Mouse (Mus musculus) left cerebral cortex, adult 18-20 months (tissue): ENCODE measurements around the gene Gm6096. TPM values are rescaled to one million over a fixed set of nuclear protein-coding genes. Genes with fewer than 3 reads are reported as not detected.
"Not testable (repeated sequence)": the region's sequence is repeated elsewhere in the genome, so short reads cannot be mapped to it uniquely, and the experiment has no call there.

ENCODE experiments used
- DNase-seq, 2 experiments: peaks; one replicate each; pipeline ENCODE4 v3.0.0; 2021 to 2022; ENCODE audit warnings: low spot score in 2 of 2, mixed read lengths in 1 of 2
- long read RNA-seq, 2 experiments: library from polyadenylated mRNA; stranded (forward); transcript quantifications; one replicate each; pipeline ENCODE4 v2.0.0; 2021
- total RNA-seq, 2 experiments: library from RNA; stranded (reverse); gene quantifications; 2 replicates each; pipeline ENCODE4 v1.2.3; 2021

Gm6096 gene
- not detected for total RNA-seq
- long read RNA-seq, experiment 1, result 0 reads
- long read RNA-seq, experiment 2, result 0 reads

DNA sequence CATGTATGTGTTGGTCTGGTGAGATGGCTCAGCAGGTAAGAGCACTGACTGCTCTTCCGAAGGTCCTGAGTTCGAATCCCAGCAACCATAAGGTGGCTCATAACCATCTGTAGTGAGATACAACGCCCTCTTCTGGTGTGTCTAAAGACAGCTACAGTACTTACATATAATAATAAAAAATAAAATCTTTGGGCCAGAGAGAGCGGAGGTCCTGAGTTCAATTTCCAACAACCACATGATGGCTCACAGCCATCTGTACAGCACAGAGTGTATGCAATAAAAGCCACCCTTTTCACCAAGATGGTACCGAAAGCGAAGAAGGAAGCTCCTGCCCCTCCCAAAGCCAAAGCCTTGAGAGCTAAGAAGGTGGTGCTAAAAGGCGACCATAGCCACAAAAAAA lies at the start of gene Gm6096:
TSS of gene Gm6096 (plus strand) at position 301 of the 400 bp plus-strand sequence.
- DNase-seq, result no peak

DNA sequence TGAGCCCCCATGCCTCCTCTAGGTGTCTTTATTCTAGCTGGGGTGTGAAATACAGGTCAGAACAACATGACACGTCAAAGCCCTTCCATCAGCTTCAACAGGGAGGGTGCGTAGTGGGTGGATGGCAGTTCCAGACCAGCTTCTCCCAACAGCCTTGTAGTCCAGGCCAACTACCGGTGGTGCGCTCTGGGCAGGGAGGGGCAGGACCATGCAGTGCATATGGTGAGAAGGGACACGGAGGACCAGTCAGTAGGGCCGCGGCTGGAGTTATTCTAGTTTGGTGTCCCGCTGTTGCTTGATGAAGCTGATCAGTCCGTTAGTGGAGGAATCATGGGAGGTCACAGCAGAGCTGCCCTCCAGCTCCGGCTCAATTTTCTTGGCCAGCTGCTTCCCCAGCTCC lies 48.7 kb upstream of the Gm6096 start:
- DNase-seq, result not testable (repeated sequence)

DNA sequence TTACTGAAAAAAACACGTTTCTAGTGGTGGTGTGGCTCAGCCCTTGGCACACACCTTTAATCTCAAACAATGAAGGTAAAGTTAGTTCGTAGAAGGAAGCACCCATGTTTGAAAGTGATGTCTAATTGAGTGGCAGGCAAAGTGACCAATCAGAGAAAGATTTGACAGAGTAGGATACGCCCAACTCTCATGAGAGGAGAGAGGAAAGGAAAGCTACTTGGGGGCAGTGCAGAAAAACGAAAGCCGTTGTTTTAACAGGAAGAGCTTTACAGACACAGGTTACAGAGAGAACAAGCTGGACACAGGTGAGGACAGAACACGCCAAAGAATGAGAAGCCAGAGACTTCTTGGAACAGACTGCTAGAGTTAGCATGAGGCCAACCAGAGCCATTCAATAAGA lies 44.5 kb upstream of the Gm6096 start:
- no peak for DNase-seq

DNA sequence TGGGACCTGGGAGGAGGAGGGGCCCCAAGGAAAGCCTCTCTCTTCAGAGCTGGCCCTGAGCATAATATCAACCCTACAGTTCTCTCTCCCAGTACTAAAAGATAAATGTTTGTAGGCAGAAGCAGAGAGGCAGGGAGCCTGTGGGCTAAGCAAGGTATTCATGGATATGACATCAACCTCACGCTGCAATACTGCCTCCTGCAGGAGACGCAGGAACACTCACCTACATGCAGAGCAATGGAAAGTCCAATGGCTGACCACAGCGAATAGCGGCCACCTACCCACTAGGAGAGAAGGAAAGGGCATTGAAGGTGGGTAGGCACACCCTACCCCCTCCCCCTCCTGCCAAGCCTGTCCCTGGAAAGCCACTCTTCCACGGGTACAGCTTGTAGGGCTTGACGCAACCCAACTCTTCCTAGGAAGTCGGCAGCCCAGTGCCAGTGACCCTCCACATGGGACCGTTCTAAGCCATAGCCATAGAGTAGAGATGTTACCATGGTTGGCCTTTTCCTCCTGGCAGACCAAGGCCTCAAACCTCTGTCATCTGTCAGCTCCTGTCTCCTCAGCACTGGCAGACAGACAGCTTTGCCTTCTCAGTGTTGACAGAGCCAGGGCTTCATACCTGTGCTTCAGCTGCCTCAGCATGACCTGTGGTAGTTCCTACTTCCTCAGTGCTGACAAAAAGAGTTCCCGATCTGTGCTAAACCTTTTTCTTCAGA lies 42.7 kb upstream of the Gm6096 start:
- no peak for DNase-seq

DNA sequence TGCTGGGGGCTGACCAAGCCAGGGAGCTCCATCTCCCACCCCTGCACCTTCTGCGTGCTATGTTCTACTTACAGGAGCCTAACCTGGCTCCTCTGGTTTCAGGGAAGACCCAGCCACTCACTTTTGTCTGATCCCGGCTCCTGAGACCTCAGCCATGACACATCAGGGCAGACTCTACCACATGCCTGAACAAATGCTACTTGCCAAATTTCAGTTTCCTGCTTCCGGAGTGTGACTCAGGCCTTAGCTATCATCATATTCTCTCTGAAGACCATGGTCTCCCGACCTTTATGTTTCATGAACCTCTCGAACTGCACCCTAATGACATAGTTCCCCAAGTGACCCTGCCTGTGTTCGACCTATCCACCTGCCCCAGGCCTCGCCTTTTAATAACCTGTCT lies 37.6 kb upstream of the Gm6096 start:
- no peak for DNase-seq

DNA sequence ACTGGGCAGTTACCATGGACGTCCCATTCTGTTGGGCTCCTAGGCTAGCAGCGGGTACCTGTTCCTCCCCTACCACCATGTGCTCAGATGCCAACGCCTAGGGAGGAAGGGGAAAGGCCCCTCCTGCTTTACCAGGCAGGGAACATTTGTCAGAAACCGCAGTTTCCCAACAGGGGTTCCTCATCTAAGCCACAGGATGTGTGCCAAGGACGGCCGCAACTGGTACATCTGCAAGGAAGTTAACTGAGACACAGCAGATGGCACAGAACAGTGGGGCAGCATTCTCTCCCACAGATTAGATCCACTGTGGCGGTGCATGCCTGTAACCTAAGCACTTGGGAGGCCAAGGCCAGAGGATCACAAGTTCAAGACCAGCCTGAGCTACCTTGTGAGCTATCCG lies 36.2 kb upstream of the Gm6096 start:
- no peak for DNase-seq

DNA sequence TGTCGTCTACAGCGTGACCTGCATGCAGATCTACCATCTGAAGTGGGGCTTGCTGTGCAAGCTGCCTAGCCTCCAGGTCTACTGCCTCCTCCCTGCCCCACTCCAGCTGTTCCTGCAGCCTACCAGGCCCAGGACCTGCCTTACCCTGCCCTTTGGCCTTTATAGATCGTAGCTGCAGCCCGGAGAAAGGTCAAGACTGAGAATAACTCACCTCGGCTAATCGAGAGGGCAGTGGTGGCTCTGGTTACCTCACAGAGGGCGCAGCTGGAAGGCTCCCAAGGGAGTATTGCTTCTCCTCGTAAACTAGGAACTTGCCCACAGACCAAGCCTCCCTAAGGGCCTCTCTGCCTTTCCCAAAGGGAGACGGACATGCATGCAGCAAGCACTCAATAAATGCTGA lies 35.4 kb upstream of the Gm6096 start:
- DNase-seq, result no peak

DNA sequence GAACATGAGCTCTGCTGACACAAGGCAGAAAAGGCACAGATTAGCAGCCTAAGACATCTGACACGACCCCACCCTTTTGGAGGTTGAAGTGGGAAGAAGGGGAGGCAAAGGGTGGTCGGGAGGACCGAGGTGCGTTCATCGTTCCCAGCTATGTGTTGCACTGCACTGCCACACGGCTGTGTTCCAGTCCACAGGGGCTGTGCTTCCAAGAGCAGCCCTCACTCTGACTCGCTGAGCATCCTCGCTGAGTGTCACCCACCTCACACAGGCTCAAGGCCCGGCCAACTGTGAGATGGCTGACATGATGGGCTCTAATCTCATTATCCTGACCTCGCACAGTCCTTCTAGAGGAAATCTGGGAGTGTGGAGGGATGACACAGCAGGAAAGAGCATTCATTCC lies 34.4 kb upstream of the Gm6096 start:
- no peak for DNase-seq

DNA sequence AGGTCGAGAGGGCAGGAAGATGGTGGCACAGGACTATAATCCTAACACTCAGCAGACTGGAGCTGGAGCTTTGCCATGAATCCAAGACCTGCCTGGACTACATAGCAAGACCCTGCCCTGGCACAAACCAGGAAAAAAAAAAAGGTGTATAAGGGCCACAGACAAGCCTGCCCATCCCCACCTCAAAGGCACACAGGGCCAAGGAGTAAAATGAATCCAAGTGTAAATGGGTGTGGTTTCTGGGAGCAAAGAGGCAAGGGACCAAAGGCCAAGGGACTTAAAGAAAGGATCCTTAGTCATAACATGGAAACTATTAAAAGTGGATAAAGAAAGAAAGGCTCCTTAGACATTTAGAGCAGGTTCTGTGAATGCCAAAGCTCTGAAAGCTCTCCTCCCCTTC lies 32.3 kb upstream of the Gm6096 start:
- DNase-seq, result no peak

DNA sequence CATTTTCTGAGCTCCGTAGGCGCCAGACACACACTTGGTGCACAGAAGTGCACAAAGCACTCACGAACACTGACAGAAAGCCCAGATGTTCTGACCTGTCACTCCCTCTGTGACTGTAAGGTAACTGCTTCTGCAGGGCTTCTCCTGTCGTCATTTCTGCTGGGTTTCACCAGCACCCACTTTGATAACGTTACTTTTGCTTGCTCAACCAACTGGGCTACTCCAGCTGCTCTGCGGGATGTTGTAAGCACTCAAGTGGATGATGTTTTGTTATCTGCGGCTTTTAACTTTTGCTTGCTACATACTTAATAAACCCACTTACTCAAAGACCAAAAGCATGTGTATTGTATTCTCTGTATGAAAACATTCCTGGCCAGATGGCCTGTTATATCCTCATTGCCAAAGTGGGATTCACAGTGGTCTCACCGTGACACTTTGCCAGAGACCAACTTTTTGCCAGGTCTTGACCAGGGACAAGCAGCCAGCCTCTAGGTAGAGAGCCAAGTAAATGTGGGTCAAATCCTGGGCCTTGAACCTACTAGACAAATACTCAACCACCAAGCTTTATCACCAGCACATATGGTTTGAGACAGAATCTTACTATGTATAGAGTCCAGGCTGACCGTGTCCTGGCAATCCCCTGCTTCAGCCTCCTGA lies 29.1 kb upstream of the Gm6096 start:
- DNase-seq, result no peak

DNA sequence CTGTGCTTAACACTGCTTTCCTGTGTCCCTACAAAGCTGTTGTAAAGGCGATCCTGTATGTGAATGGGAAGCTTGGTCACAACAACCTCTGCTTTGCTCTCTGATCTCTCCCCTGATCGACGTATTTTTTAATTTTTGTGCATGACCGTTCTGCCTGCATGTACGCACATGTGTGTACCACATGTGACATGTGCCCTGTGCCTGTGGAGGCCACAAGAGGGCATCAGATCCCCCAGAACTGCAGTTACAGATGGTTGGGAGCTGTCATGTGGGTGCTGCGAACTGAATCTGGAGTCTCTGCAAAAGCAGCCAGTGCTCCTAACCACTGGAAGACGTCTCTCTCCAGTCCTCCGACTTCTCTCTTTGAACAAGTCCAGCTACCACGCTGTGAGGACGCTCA lies 28.5 kb upstream of the Gm6096 start:
- DNase-seq, result no peak

DNA sequence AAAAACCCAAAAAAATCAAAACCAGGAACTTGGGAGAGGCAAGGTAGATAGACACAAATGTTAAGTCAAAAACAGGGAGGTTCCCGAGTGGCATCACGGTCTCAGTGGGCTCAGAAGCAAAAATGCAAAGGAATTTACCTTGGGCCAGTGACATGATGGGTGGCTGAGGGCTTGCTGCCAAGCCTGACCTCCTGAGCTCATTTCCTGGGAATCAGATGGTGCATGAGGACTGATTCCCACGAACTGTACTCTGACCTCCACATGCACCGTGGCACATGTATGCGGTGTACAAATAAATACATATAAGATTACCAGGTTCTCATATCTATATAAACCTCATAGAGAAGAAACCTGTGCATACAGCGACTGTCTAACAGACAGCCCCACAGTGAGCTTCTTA lies 26.5 kb upstream of the Gm6096 start:
- DNase-seq, result no peak

DNA sequence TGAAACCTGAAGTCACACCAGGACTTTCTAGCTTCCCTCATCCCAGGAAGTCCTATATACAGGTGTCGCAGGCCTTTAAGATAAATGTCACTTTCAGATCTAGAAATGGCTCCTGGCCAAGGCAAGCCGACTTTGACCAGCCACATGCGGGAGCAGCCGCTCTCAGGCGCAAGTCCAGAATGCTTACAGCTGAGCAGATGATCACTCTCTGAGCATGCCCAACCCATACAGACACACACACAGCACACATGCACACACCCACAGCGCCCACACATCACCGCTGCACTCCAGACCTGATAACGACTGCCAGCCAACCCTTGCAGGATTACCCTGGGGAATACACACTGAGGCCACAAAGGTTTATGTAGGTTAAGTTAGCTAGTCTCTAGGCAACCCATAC lies 24.8 kb upstream of the Gm6096 start:
- peak; percentile 49 to 63 for DNase-seq

DNA sequence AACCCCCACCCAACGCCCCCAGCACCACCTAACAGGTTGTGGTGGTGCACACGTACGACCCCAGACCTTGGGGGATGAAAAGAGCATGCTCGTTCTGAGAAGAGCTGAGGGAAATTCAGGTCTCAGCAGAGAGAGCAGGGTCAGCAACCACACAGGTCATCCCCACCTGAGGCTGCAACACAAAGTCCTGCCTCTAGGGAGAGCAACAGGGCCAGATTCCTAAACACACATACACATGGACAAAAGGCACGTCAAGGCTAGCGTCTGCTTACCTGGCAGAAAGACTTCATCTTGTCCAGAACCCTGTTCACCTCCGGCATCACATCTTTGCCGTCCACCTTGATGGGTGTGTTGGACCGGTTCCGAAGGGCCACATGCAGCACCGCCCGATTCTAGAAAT lies 24.0 kb upstream of the Gm6096 start:
- DNase-seq, result no peak

DNA sequence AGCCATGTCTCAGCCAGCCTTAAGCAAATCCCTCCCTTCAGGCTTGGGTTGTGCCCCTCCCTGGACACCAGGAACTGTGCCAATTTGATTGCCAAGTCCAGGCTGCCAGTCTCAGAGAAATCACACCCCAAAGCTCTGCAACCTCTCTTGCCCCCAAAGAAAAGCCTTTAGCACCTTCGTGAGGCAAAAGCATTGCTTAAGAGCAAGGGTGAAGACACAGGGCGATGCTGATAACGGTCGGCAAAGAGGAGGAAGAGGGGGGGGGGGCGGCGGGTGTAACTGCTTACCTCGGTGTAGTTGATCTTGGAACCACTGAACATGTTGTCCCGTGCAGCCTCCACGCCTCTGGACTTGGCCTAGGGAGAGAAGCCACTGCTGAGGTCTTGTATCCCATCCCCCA lies 22.2 kb upstream of the Gm6096 start:
- DNase-seq, result no peak

DNA sequence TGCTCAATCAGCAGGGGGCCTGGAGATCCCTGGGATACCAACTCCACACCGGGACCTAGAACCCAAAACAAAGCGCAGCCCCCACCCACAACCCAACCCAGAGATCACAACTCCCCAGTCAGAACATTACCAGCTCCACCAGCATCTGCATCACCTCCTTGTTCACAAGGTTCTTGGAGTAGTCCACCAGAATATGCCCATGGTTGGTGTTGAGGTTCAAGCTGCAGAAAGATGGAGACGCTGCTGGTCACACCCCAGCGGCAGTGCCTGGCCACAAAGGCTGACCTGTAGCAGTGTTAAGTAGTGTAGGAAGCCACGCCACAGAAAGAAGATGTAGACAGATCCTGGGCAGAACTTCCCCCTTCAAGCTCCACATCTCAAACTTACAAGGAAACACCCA lies 21.7 kb upstream of the Gm6096 start:
- no peak for DNase-seq

DNA sequence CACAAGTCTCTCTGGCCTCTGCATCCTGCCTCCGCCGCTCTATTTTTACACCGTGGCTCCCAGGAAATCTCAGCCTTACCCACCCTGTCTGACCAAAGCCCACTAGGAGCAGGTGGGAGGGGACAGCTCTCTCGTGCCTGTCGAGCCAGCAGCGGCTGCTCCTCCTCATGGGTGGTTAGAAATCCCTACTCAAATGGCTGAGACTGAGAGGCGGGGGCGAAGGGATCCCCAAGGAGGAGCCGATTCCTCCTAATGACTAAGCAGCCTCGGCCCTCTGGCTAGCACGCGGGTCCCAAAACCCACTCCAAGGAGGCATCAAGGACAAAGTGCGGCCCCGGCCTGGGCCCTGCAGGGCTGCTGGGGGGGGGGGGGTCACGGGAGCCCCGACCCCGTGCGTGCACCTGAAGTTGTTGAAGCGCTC lies 21.1 kb upstream of the Gm6096 start:
- DNase-seq, result peak; percentile 64 to 68

DNA sequence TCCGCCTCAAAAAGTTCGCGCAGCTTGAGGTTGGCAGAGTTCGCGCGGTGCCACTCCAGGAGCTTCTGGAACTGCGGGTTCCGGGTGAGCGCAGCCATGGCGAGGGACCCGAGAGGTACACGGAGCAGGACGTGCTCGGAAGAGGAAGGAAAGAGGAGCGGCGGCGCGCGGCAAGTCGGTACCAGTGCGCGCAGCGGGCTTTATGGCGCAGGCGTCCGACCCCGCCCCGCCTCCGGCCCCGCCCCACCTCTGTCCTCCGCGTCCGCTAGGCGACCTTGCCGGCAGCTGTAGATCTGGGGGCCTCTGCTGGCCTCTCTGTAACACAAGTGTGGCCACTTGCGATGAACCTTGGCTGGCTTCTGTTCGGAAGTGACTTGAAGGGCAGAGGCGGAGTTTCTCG lies 20.7 kb upstream of the Gm6096 start, which contains the start of gene Gpi1:
TSS of gene Gpi1 (minus strand) at position 221 of the 400 bp plus-strand sequence.
- DNase-seq, result peak; percentile 71 to 83

DNA sequence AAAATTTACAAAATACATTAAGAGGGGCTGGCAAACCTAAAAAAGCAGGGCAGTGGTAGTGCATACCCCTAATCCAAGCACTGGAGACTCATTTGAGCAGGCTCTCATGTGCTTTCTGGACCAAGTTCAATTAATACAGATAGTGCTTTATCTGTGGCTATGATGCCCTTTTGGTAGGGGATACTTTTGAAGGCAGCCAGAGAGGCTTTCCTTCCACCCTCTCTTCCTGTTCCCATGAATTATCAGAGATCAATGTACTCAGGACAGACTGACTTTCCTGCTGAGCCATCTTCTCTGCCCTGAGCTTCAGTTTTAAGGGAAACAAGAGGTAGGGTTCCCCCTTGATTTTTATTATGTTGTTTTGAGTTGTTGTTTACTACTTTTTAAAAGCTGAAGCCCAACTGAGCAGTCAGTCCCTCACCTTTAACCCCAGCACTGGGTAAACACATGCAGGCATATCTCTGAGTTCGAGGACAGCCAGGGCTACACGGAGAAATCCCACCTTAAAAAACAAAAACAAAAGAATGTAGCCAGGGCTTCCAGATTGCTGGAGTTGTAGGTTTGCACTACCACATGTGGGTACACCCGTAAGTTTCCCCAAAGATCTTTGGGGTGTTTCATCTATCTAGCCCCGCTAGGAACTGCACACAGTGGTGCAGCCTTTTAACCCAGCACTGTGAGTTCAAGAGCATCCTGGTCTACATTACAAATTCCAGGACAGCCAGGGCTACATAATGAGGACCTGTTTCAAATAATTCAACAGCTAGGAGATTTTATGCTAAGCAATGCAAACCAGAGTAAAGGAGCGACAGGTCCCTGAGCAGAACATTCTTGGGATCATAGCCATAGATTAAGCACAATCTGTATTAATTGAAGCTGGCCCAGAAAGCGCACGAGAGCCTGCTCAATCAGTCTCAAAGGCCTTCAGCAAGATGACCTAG lies 17.8 kb upstream of the Gm6096 start:
- DNase-seq, result no peak

DNA sequence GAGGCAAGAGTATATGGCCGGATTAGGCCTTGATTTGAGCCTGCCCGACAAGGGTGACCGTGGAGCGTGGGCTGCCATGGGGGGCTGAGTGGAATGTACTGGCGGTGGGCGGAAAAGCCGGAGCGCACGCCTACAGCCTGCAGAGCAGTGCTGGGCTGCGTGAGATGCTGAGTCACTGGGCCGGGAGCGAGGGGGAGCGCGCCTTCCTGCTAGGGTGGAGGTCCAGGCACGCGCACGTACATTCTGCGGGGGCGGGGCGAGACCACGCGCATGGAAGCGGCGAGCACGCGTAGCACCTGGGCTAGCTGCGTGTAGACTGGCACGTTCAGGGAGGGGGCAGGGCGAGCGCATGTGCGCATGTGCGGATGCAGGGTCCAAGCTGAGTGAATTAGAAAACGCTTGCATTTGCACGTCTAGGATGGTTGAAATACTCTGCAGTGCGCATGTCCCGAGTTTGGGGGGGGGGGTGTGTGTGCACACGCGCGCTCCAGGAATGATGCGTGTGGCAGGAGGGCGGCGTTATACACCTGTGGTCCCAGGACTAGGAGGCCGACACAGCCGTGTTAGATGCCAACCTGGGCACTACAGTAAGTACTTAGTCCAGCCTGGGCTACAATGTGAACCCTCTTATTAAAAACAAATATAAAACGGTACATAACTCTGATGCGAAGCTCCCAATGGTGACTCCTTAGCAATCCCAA lies 16.8 kb upstream of the Gm6096 start:
- DNase-seq, result peak; percentile 100
